Mouse (Mus musculus) intestine, embryonic 14.5 days (tissue): Measurements from ENCODE around the gene Ift22. TPM values are rescaled to one million over a fixed set of nuclear protein-coding genes. Genes with fewer than 3 reads are reported as not detected.

Experiments
- ATAC-seq: fragments of 200-750 bp; cut with Nextera tagmentation; replicated peaks from 2 replicates; pipeline ENCODE4 v1.8.0; 2017; ENCODE audit warnings: low read depth, moderate number of reproducible peaks, moderate TSS enrichment, moderate library complexity; ENCODE audit not compliant: low FRiP score, low TSS enrichment
- DNase-seq: peaks from one replicate; pipeline ENCODE4 v3.0.0-alpha.2; 2018; ENCODE audit warnings: low spot score
- H3K27ac ChIP-seq: fragments of 300-500 bp; sonication (generic); 2 replicates; pipeline ENCODE4 v1.5.1; 2014; ENCODE audit warnings: low read depth, mild to moderate bottlenecking, control low read depth
- H3K27me3 ChIP-seq: fragments of 300-500 bp; sonication (generic); replicated peaks from 2 replicates; pipeline ENCODE4 v1.6.1; 2014; ENCODE audit warnings: low read length, control low read depth; ENCODE audit not compliant: control insufficient read depth, insufficient read depth
- H3K36me3 ChIP-seq: fragments of 300-500 bp; sonication (generic); 2 replicates; pipeline ENCODE4 v1.6.1; 2014; ENCODE audit warnings: low read length, control low read depth; ENCODE audit not compliant: control insufficient read depth, insufficient read depth
- H3K4me1 ChIP-seq: fragments of 300-500 bp; sonication (generic); replicated peaks from 2 replicates; pipeline ENCODE4 v1.6.1; 2014; ENCODE audit warnings: low read length, control low read depth, mixed read lengths; ENCODE audit not compliant: control insufficient read depth, insufficient read depth
- H3K4me2 ChIP-seq: fragments of 300-500 bp; sonication (generic); 2 replicates; pipeline ENCODE4 v1.6.1; 2014; ENCODE audit warnings: low read length
- H3K4me3 ChIP-seq: fragments of 300-500 bp; sonication (generic); 2 replicates; pipeline ENCODE4 v1.5.1; 2014; ENCODE audit warnings: low read depth, low read length, control low read depth, mixed read lengths
- H3K9ac ChIP-seq: fragments of 300-500 bp; sonication (generic); 2 replicates; pipeline ENCODE4 v1.6.1; 2014; ENCODE audit warnings: mild to moderate bottlenecking, low read length
- H3K9me3 ChIP-seq: fragments of 300-500 bp; sonication (generic); 2 replicates; pipeline ENCODE4 v1.6.1; 2016; ENCODE audit warnings: low read length, control low read depth; ENCODE audit not compliant: control insufficient read depth
- WGBS: fragments of 180-500 bp; shearing (Covaris S2); extraction: QIAGEN DNeasy Blood & Tissue Kit; methylation state at CpG from one replicate; pipeline ENCODE4 v1.1.7; 2014; 5-methylcytosine and 5-hydroxymethylcytosine counted together
- polyA plus RNA-seq: library from polyadenylated mRNA; unstranded; fragments of >200 nt; fragmentation: Nextera tagmentation; extraction: Ambion mirVana; gene quantifications from 2 replicates; pipeline ENCODE4 v1.2.1, GENCODE M21; 2014

Gene Ift22
- polyA plus RNA-seq, 1 experiment from 2014 or later, result 59.4 TPM

DNA sequence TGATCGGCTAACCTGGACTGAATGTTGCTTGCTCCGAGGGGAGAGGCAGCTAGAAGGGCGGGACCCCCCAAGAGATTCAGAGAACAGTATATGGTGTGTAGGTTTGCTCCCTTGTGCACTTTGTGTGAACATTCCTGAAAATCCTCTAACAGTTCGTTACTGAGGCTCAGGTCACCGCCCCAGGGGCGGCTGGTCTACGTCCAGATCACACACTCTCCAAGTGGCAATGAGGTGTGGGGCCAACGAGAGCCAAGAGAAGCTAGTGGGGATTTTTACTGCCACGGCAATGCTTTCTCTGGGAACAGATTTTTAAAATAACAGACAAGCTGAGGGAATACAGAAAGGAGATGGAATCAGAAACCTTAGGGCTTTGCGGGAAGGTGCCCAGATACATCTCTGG is 33.7 kb upstream of the Ift22 start:
- DNase-seq, result no peak
- no peak for ATAC-seq
- no peak overlapping the region for H3K4me3 ChIP-seq
- 56% methylated on average over 10 of the region's 10 CpGs for WGBS
- H3K4me2 ChIP-seq, result no peak overlapping the region
- H3K9ac ChIP-seq, result no peak overlapping the region
- H3K9me3 ChIP-seq, result no peaks in the 10 kb centered on the region
- peaks cover 6% of the 10 kb centered on the region for H3K4me1 ChIP-seq
- H3K36me3 ChIP-seq, result no peaks in the 10 kb centered on the region; the same call in 1 of the 2 replicates
- no peak overlapping the region for H3K27ac ChIP-seq
- no peaks in the 10 kb centered on the region for H3K27me3 ChIP-seq

DNA sequence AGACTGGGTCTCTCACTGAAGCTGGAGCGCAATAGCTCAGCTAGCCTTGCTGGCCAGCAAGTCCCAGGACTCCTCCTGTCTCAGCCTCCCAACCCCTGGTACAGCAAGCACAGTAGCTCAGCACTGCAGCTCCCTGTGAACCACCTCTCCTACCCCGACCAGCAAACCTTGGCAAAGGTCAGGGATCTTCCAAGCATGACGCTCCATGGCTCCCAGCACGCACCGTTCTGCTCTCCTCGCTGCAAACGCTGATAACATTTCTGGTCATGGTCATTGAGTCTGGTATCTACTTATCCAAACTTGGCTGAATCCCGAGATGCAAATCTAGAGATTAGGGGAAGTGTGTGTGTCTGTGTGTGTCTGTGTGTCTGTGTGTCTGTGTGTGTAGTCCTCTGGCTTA is 27.8 kb upstream of the Ift22 start:
- 82% methylated on average over 8 of the region's 8 CpGs for WGBS
- DNase-seq (no peak), ATAC-seq (no peak)
- no peak overlapping the region for H3K9ac ChIP-seq
- H3K4me1 ChIP-seq, result no peaks in the 10 kb centered on the region
- H3K9me3 ChIP-seq, result no peaks in the 10 kb centered on the region
- H3K27ac ChIP-seq, result no peak overlapping the region
- no peak overlapping the region for H3K4me3 ChIP-seq
- no peak overlapping the region for H3K4me2 ChIP-seq
- peaks cover 15% of the 10 kb centered on the region; the same call in 1 of the 2 replicates for H3K27me3 ChIP-seq
- H3K36me3 ChIP-seq, result no peaks in the 10 kb centered on the region; the same call in 1 of the 2 replicates

DNA sequence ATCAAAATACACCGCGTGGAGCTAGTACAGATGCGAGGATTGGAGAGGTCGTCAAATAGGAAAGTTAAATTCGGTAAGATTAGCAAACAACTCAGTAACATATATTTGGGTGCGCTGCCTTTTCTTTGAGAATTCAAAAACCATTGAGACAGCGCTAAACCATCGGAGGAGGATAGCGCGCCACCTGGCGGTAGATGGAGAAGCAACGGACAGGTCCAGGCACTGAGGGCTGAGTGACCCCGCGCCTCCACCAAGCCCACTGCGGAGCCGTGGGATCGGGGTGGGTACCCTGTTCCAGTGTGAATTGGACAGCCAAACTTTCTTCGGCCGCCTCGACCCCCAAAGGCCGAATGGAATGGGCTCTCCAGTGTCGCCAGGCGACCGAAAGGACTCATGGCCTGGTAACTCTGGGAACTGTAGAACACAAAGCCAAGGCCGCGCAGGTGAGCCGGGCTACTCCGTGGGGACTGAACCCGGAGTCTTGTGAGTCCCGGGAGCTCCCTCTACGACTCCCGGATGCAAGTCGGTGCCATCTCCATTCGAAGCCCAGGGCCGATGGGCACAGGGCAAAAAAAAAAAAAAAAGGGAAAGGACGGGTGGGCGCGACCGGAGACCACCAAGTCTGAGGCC is 26.5 kb upstream of the Ift22 start:
- Histone ChIP-seq H3K27me3 (peaks cover 15% of the 10 kb centered on the region; the same call in 1 of the 2 replicates), H3K27ac (no peak overlapping the region), H3K9me3 (no peaks in the 10 kb centered on the region), H3K9ac (peak overlapping the region; percentile 49), H3K4me3 (peak overlapping the region; percentile 52), H3K36me3 (no peaks in the 10 kb centered on the region; the same call in 1 of the 2 replicates), H3K4me1 (no peaks in the 10 kb centered on the region; the same call in 1 of the 2 replicates), H3K4me2 (peak overlapping the region; percentile 68)
- ATAC-seq (peak; percentile 71), DNase-seq (peak; percentile 96)
- WGBS, result 2% methylated on average over 35 of the region's 39 CpGs

DNA sequence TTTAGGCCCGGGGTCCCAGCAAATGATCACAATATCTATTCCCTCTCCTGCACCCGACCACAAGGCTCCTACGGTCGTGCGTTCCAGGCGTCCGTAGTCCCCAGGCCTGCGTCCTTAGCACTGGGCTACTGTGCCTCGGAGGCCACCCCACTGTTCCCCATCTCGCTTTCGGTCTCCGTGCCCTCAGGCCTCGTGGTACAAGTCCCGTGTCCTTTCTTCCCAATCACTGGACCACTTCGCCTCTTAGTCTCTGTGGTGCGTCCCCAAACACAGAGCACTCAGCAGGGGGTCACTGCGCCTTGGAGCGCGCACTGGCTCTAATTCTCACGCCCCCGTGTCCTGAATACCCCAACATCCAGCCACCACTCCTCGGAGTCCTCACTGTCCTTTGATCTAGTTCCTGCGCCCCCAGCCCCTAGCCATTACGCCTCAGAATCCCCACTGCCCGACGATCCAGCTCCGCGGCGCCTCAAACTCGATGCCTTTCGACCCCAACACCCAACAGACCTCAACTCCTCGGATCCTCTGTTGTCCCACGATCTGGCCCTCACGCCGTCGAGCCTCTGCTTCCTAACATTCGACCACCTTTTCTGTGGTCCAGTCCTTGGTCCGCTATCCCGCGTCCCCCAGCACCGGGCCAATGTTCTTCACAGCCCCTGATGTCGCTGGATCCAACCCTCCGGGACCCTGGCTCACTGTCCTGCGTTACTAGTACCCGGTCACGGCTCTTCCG is 25.7 kb upstream of the Ift22 start:
- ATAC-seq (peak; percentile 29), DNase-seq (peak; percentile 73)
- H3K9me3 ChIP-seq, result no peaks in the 10 kb centered on the region
- peaks cover 15% of the 10 kb centered on the region; the same call in 1 of the 2 replicates for H3K27me3 ChIP-seq
- H3K27ac ChIP-seq, result no peak overlapping the region
- H3K4me2 ChIP-seq, result peak overlapping the region; percentile 68
- 2% methylated on average over 47 of the region's 47 CpGs for WGBS
- H3K36me3 ChIP-seq, result no peaks in the 10 kb centered on the region
- H3K4me3 ChIP-seq, result peak overlapping the region; percentile 52
- peaks cover 4% of the 10 kb centered on the region for H3K4me1 ChIP-seq
- H3K9ac ChIP-seq, result peak overlapping the region; percentile 49

DNA sequence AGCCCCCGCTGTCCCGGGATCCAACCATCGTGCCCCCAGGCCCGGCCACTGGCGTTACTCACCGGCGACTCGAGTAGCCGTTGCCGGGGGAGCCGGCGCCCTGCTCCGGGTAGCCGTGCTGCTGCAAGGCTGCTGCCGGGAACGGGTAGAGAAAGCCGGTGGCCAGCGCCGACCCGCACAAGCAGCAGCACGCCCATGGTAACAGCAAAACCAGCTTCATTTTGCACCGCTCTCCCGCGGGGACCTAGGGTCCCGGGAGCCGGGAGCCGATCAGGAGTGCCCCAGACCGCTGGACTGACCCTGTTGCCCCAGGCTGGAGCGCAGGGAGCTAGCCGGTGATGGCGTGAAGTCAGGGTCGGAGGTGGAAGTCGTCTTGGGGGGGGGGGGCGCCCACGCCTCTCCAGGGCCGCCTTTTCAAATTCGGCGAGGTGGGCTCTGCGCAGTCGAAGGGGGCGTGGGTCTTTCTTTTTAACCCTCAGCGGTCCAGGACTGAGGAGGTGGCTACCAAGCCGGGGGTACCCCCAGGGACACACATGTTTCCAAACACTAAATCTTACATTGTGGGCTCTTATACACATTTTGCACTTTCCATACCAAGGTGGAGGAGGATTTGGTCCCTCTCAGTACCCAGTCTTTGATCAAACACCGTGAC is 25.0 kb upstream of the Ift22 start, which contains the start of gene Col26a1:
Col26a1 (minus strand) TSS at position 422 of the 652 bp plus-strand sequence.
- under 1% methylated on average over 43 of the region's 44 CpGs for WGBS
- peaks cover 15% of the 10 kb centered on the region; the same call in 1 of the 2 replicates for H3K27me3 ChIP-seq
- ATAC-seq (peak; percentile 17; the same call in 1 of the 2 replicates), DNase-seq (peak; percentile 77)
- peak within 1 kb of the TSS; percentile 49 for H3K9ac ChIP-seq
- no peaks in the 10 kb centered on the region for H3K36me3 ChIP-seq
- peaks cover 6% of the 10 kb centered on the region for H3K4me1 ChIP-seq
- H3K9me3 ChIP-seq, result no peaks in the 10 kb centered on the region
- H3K27ac ChIP-seq, result no peak within 1 kb of the TSS
- peak within 1 kb of the TSS; percentile 68 for H3K4me2 ChIP-seq
- H3K4me3 ChIP-seq, result peak within 1 kb of the TSS; percentile 52

DNA sequence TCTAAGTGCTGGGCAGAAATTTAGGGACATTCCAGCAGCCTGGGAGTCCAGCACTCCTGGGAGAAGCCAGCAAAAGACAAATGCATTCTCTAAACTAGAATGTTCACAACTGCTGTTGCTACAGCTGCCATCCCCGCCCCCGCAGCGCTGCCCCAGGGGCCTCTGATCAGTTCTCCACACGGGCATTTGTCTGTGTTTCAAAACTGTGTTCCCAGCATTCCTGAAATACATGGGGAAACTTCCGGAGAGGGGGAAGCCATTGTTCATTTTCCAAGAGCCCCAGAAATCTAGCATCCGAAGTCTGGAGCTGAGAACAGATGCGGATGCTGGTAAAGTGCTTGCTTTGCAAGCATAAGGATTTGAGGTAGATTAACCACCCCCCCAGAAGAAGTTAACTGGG is 21.0 kb upstream of the Ift22 start:
- no peaks in the 10 kb centered on the region for H3K36me3 ChIP-seq
- no peak overlapping the region for H3K4me3 ChIP-seq
- no peak for ATAC-seq
- 20% methylated on average over 7 of the region's 7 CpGs for WGBS
- H3K9ac ChIP-seq, result no peak overlapping the region
- H3K9me3 ChIP-seq, result no peaks in the 10 kb centered on the region
- H3K27me3 ChIP-seq, result peaks cover 13% of the 10 kb centered on the region; the same call in 1 of the 2 replicates
- no peak overlapping the region; the same call in 1 of the 2 replicates for H3K4me2 ChIP-seq
- peak overlapping the region; percentile 4; the same call in 1 of the 2 replicates for H3K27ac ChIP-seq
- peaks cover 6% of the 10 kb centered on the region for H3K4me1 ChIP-seq
- DNase-seq, result no peak

DNA sequence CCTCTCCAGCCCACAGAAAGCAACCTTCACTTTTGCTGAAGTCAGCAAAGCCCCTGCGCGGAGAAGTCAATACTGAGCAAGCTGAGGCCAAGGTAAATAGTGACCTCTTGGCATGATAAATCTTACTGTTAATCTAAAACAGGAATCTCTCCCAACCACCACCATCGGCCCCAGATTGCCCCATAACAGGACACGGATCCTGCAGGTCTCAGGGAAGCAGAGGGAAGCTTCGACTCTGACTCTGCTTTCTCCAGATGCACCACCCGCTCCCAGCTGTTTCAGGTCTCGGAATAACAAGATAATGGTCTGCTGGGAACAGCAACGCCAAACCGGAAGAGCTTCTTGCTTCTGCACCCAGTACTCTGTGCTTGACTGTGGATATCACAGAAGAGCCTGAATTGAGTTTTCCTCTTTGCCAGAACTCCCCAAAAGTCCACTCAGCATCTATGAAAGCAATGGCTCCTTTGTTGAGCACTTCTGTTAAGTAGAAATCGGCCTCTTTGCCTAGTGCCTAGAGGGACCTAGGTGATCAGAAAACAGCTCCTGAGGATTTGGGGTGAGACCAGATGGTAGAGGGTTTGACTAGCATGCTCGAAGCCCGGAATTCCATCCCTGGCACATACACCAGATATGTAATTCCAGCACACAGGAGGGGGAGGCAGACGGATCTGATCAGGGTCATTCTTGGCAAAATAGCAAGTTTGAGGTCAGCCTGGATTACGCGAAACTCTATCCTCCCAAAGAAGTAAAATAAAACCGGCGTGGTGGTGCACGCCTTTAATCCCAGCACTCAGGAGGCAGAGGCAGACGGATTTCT is 19.2 kb upstream of the Ift22 start:
- peak overlapping the region; percentile 34; the same call in 1 of the 2 replicates for H3K27ac ChIP-seq

More for the DNA sequence above, 19.2 kb upstream of the Ift22 start:
- 47% methylated on average over 19 of the region's 19 CpGs for WGBS
- DNase-seq (no peak), ATAC-seq (no peak)
- peak overlapping the region; percentile 22; the same call in 1 of the 2 replicates for H3K4me2 ChIP-seq
- H3K27me3 ChIP-seq, result 0 out of 2 replicates have a peak, but pooled peaks cover 4% of the 10 kb centered on the region
- H3K9ac ChIP-seq, result no peak overlapping the region
- peaks cover 6% of the 10 kb centered on the region for H3K4me1 ChIP-seq
- H3K9me3 ChIP-seq, result no peaks in the 10 kb centered on the region
- no peaks in the 10 kb centered on the region for H3K36me3 ChIP-seq
- no peak overlapping the region for H3K4me3 ChIP-seq
